Mouse (Mus musculus) heart, postnatal 0 days (tissue): ENCODE results near the gene Eral1.

Source experiments
- CTCF ChIP-seq: IDR thresholded peaks from 2 replicates; pipeline ENCODE4 v1.5.1; 2016; ENCODE audit warnings: antibody characterized with exemption, control low read depth, low read depth
- EP300 ChIP-seq: IDR thresholded peaks from 2 replicates; pipeline ENCODE4 v1.6.1; 2016; ENCODE audit warnings: antibody characterized with exemption, low read depth

DNA sequence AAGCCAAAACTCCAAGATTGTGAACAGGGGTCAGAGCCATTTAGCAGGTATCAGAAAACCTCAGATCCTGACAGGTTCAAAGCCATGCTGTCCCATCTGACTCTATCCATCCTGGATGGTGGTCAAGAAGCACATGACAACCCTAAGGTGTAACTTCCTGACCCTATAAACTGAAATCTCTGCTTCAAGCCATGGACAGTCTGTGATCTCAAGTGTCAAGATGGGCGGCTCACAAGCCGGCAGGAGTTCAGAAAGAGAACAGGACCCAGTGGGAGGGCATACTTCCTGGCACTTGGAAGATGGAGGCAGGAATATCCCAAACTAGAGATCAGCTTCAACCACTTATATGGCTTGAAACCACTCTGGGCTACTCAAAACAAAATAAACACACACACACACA, 13.5 kb downstream of the Eral1 start:
- TF ChIP-seq EP300 (no peak), CTCF (no peak)
